Mouse (Mus musculus): ENCODE measurements at regions not wholly inside any gene's neighbourhood (a gene's known extent, or its start where the extent isn't known, plus 50 kb on each side); places are given as distances from the start of the nearest gene placed in this dataset.

GRCm38 (mm10) chr5:101211974-101212373 is 366.5 kb downstream of the Gpat3 start:
- H3K9ac ChIP-seq (replicated peaks; ENCODE audit: low read depth, low read length) = no peak overlapping the region
- H3K9me3 ChIP-seq (ENCODE audit: control insufficient read depth, low read length) = no peaks in the 10 kb centered on the region
- 87% methylated on average over 4 of the region's 4 CpGs for WGBS
- H3K36me3 ChIP-seq (ENCODE audit: control insufficient read depth, insufficient read depth, low read length) = no peaks in the 10 kb centered on the region
- H3K27me3 ChIP-seq (ENCODE audit: control insufficient read depth, insufficient read depth, low read length) = no peaks in the 10 kb centered on the region
- ATAC-seq (ENCODE audit: low read depth) = no peak
- no peaks in the 10 kb centered on the region for H3K4me1 ChIP-seq (ENCODE audit: control insufficient read depth, insufficient read depth, low read length)
- H3K4me3 ChIP-seq (ENCODE audit: low read depth, low read length) = no peak overlapping the region
- no peak overlapping the region for H3K4me2 ChIP-seq (ENCODE audit: low read depth, low read length)
- no peak overlapping the region for H3K27ac ChIP-seq (ENCODE audit: low read depth, low read length)

DNA sequence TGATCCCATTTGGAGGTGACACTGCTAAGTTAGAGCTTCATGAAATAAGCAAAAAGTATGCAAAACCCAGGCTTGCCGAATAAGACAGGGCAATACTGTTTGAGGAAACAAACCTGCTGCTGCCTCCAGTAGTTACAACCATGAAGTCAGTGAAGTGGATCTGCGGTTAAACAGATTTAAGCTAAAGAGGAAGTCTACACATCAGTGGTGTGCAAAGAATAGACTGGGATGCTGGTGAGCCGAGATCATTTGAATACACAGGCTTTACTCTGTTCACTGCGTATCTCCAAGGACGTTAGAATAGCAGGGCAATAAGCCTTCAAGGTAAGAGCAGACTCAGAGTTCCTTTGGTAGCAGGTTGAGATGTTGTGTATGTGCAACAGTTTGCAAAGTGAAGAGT is 362.6 kb downstream of the Gpat3 start:
- Histone ChIP-seq H3K36me3 (ENCODE audit: control insufficient read depth, insufficient read depth, low read length) (no peaks in the 10 kb centered on the region), H3K9me3 (ENCODE audit: control insufficient read depth, low read length) (no peaks in the 10 kb centered on the region), H3K27me3 (ENCODE audit: control insufficient read depth, insufficient read depth, low read length) (no peaks in the 10 kb centered on the region), H3K9ac (replicated peaks; ENCODE audit: low read depth, low read length) (no peak overlapping the region), H3K4me1 (ENCODE audit: control insufficient read depth, insufficient read depth, low read length) (no peaks in the 10 kb centered on the region), H3K27ac (ENCODE audit: low read depth, low read length) (no peak overlapping the region), H3K4me3 (ENCODE audit: low read depth, low read length) (no peak overlapping the region), H3K4me2 (ENCODE audit: low read depth, low read length) (no peak overlapping the region)
- ATAC-seq (ENCODE audit: low read depth) = no peak
- 88% methylated on average over 5 of the region's 5 CpGs for WGBS

DNA sequence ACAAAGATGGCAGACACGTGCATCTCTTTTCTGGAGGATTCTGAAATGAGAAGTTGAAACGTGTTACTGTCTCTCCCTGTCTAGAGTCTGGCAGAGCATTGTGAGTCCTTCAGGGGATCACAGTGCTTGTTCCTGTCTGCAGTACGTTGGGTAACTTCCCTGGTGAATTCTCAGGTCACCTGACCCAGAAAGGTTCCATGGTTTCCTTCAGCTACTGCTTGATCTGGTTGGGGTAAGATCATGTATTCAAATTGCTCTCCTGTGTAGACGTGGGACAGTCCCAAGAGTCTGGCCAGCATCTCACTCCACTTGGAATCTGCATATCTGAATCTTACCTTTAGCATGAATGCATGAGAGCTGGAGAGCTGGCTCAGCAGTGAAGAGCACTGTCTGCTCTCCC is 350.0 kb downstream of the Gpat3 start:
- Histone ChIP-seq H3K27ac (ENCODE audit: low read depth, low read length) (no peak overlapping the region), H3K9me3 (ENCODE audit: control insufficient read depth, low read length) (no peaks in the 10 kb centered on the region), H3K27me3 (ENCODE audit: control insufficient read depth, insufficient read depth, low read length) (no peaks in the 10 kb centered on the region), H3K4me2 (ENCODE audit: low read depth, low read length) (no peak overlapping the region), H3K4me1 (ENCODE audit: control insufficient read depth, insufficient read depth, low read length) (no peaks in the 10 kb centered on the region), H3K9ac (replicated peaks; ENCODE audit: low read depth, low read length) (no peak overlapping the region), H3K4me3 (ENCODE audit: low read depth, low read length) (no peak overlapping the region), H3K36me3 (ENCODE audit: control insufficient read depth, insufficient read depth, low read length) (no peaks in the 10 kb centered on the region)
- ATAC-seq (ENCODE audit: low read depth) = no peak
- WGBS = 81% methylated on average over 4 of the region's 4 CpGs

DNA sequence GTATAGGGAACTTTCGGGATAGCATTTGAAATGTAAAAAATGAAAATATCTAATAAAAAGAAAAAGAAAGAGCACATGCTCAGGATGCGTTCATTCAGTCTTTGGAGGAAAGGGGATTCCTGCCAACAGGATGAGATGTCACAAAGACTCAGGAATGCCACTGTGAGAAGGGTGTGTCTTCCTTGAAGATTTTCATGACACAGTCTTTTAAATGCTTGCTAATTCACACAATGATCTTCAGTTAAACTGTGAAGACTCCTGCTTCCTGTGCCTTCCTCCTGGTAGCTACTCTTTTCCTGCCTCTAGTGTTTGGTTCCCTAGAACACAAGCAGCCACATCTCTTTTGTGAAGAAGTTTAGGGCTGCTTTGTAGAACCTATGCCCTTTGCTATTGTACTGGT is 345.5 kb downstream of the Gpat3 start:
- Histone ChIP-seq H3K4me1 (ENCODE audit: control insufficient read depth, insufficient read depth, low read length) (no peaks in the 10 kb centered on the region), H3K4me3 (ENCODE audit: low read depth, low read length) (no peak overlapping the region), H3K4me2 (ENCODE audit: low read depth, low read length) (no peak overlapping the region), H3K27ac (ENCODE audit: low read depth, low read length) (no peak overlapping the region), H3K9me3 (ENCODE audit: control insufficient read depth, low read length) (no peaks in the 10 kb centered on the region), H3K9ac (replicated peaks; ENCODE audit: low read depth, low read length) (no peak overlapping the region), H3K27me3 (ENCODE audit: control insufficient read depth, insufficient read depth, low read length) (no peaks in the 10 kb centered on the region), H3K36me3 (ENCODE audit: control insufficient read depth, insufficient read depth, low read length) (no peaks in the 10 kb centered on the region)
- 95% methylated on average over 2 of the region's 2 CpGs for WGBS
- ATAC-seq (ENCODE audit: low read depth) = no peak

- Histone ChIP-seq H3K4me3 (ENCODE audit: low read depth, low read length) (no peak overlapping the region), H3K36me3 (ENCODE audit: control insufficient read depth, insufficient read depth, low read length) (no peaks in the 10 kb centered on the region), H3K9ac (replicated peaks; ENCODE audit: low read depth, low read length) (no peak overlapping the region), H3K9me3 (ENCODE audit: control insufficient read depth, low read length) (no peaks in the 10 kb centered on the region), H3K27me3 (ENCODE audit: control insufficient read depth, insufficient read depth, low read length) (no peaks in the 10 kb centered on the region), H3K27ac (ENCODE audit: low read depth, low read length) (no peak overlapping the region), H3K4me2 (ENCODE audit: low read depth, low read length) (no peak overlapping the region), H3K4me1 (ENCODE audit: control insufficient read depth, insufficient read depth, low read length) (no peaks in the 10 kb centered on the region)
- WGBS = 74% methylated on average over 9 of the region's 9 CpGs
- no peak for ATAC-seq (ENCODE audit: low read depth)
Measured at GRCm38 (mm10) chr5:101173183-101173582, 327.7 kb downstream of the Gpat3 start.

DNA sequence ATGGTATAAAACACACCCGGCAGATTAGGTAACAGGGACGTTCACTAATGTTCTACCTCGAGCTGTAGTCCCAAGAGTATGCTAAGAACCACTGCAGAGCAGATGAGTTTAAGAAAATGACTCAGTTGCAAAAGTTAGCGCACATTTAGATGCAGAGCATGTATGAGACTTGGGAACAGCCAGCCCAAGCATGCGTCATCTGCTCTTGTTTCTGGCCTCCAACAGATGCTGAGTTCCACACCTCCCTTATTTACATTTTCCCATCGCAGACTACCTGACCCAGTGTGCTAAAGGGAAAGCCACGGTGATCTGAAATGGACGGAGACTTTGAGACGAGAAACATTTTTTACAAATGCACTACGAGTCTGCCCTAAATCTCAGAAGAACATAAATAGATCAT is 327.3 kb downstream of the Gpat3 start:
- H3K4me2 ChIP-seq (ENCODE audit: low read depth, low read length) = no peak overlapping the region
- H3K4me3 ChIP-seq (ENCODE audit: low read depth, low read length) = no peak overlapping the region
- no peaks in the 10 kb centered on the region for H3K4me1 ChIP-seq (ENCODE audit: control insufficient read depth, insufficient read depth, low read length)
- WGBS = 63% methylated on average over 10 of the region's 10 CpGs
- no peak overlapping the region for H3K27ac ChIP-seq (ENCODE audit: low read depth, low read length)
- no peak for ATAC-seq (ENCODE audit: low read depth)
- no peak overlapping the region for H3K9ac ChIP-seq (replicated peaks; ENCODE audit: low read depth, low read length)
- H3K9me3 ChIP-seq (ENCODE audit: control insufficient read depth, low read length) = no peaks in the 10 kb centered on the region
- no peaks in the 10 kb centered on the region for H3K36me3 ChIP-seq (ENCODE audit: control insufficient read depth, insufficient read depth, low read length)
- H3K27me3 ChIP-seq (ENCODE audit: control insufficient read depth, insufficient read depth, low read length) = no peaks in the 10 kb centered on the region

GRCm38 (mm10) chr5:101169074-101169473 is 323.6 kb downstream of the Gpat3 start:
- Histone ChIP-seq H3K4me2 (ENCODE audit: low read depth, low read length) (no peak overlapping the region), H3K36me3 (ENCODE audit: control insufficient read depth, insufficient read depth, low read length) (no peaks in the 10 kb centered on the region), H3K9ac (replicated peaks; ENCODE audit: low read depth, low read length) (no peak overlapping the region), H3K4me3 (ENCODE audit: low read depth, low read length) (no peak overlapping the region), H3K9me3 (ENCODE audit: control insufficient read depth, low read length) (no peaks in the 10 kb centered on the region), H3K27me3 (ENCODE audit: control insufficient read depth, insufficient read depth, low read length) (no peaks in the 10 kb centered on the region), H3K27ac (ENCODE audit: low read depth, low read length) (no peak overlapping the region), H3K4me1 (ENCODE audit: control insufficient read depth, insufficient read depth, low read length) (no peaks in the 10 kb centered on the region)
- ATAC-seq (ENCODE audit: low read depth) = no peak
- 60% methylated on average over 2 of the region's 2 CpGs for WGBS

DNA sequence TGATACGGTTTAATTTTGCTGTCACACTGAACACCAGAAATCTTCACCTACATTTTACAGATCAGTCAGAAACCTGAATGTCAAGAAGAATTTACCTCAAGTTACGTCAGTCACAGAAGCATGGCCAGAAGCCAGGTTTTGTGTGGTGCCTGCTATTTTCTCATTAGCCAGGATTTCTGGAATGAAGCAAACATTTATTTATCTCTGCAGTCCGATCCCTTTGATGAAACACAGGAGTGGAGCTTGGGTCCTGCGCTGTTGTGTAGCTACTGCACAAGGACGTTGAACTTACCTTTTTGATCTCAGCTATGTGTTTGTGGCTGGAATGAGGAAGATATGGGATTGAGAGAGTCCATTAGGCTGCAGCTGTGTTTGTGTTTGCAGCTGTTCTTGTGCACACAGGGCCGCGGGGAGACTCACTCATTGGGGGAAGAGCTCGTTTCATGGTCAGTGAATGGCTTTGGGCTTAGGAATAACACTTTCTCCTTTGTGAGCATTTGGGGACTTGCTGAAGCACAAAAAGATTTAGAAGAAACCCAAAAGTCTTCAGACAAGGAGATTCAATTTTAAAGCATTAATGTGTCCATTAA is 318.2 kb downstream of the Gpat3 start:
- H3K4me1 ChIP-seq (ENCODE audit: control insufficient read depth, insufficient read depth, low read length) = no peaks in the 10 kb centered on the region
- H3K9ac ChIP-seq (replicated peaks; ENCODE audit: low read depth, low read length) = no peak overlapping the region
- no peaks in the 10 kb centered on the region for H3K9me3 ChIP-seq (ENCODE audit: control insufficient read depth, low read length)
- WGBS = 70% methylated on average over 8 of the region's 8 CpGs
- H3K36me3 ChIP-seq (ENCODE audit: control insufficient read depth, insufficient read depth, low read length) = no peaks in the 10 kb centered on the region
- no peak for ATAC-seq (ENCODE audit: low read depth)
- H3K27ac ChIP-seq (ENCODE audit: low read depth, low read length) = no peak overlapping the region
- no peaks in the 10 kb centered on the region for H3K27me3 ChIP-seq (ENCODE audit: control insufficient read depth, insufficient read depth, low read length)
- no peak overlapping the region for H3K4me2 ChIP-seq (ENCODE audit: low read depth, low read length)
- no peak overlapping the region for H3K4me3 ChIP-seq (ENCODE audit: low read depth, low read length)

GRCm38 (mm10) chr5:101163112-101163511 is 317.6 kb downstream of the Gpat3 start:
- Histone ChIP-seq H3K27me3 (ENCODE audit: control insufficient read depth, insufficient read depth, low read length) (no peaks in the 10 kb centered on the region), H3K4me3 (ENCODE audit: low read depth, low read length) (no peak overlapping the region), H3K4me2 (ENCODE audit: low read depth, low read length) (no peak overlapping the region), H3K27ac (ENCODE audit: low read depth, low read length) (no peak overlapping the region), H3K4me1 (ENCODE audit: control insufficient read depth, insufficient read depth, low read length) (no peaks in the 10 kb centered on the region), H3K36me3 (ENCODE audit: control insufficient read depth, insufficient read depth, low read length) (no peaks in the 10 kb centered on the region), H3K9me3 (ENCODE audit: control insufficient read depth, low read length) (no peaks in the 10 kb centered on the region), H3K9ac (replicated peaks; ENCODE audit: low read depth, low read length) (no peak overlapping the region)
- ATAC-seq (ENCODE audit: low read depth) = no peak
- 70% methylated on average over 5 of the region's 5 CpGs for WGBS

GRCm38 (mm10) chr5:101157416-101157815 is 311.9 kb downstream of the Gpat3 start:
- Histone ChIP-seq H3K9me3 (ENCODE audit: control insufficient read depth, low read length) (no peaks in the 10 kb centered on the region), H3K4me2 (ENCODE audit: low read depth, low read length) (no peak overlapping the region), H3K9ac (replicated peaks; ENCODE audit: low read depth, low read length) (no peak overlapping the region), H3K4me3 (ENCODE audit: low read depth, low read length) (no peak overlapping the region), H3K27ac (ENCODE audit: low read depth, low read length) (no peak overlapping the region), H3K27me3 (ENCODE audit: control insufficient read depth, insufficient read depth, low read length) (no peaks in the 10 kb centered on the region), H3K4me1 (ENCODE audit: control insufficient read depth, insufficient read depth, low read length) (no peaks in the 10 kb centered on the region), H3K36me3 (ENCODE audit: control insufficient read depth, insufficient read depth, low read length) (no peaks in the 10 kb centered on the region)
- WGBS = 61% methylated on average over 1 of the region's 1 CpGs
- no peak for ATAC-seq (ENCODE audit: low read depth)

Data from neural tube, embryonic 14.5 days (tissue).